Mouse (Mus musculus): ENCODE results near the gene Zfp786. TPM values are rescaled to one million over a fixed set of nuclear protein-coding genes. Genes with fewer than 3 reads are reported as not detected.
A peak's percentile ranks its signal among the peaks of the same experiment; 100 is the strongest.

The Zfp786 gene
- polyA plus RNA-seq, 1 experiment from 2014 or later, result 18.3 TPM

DNA sequence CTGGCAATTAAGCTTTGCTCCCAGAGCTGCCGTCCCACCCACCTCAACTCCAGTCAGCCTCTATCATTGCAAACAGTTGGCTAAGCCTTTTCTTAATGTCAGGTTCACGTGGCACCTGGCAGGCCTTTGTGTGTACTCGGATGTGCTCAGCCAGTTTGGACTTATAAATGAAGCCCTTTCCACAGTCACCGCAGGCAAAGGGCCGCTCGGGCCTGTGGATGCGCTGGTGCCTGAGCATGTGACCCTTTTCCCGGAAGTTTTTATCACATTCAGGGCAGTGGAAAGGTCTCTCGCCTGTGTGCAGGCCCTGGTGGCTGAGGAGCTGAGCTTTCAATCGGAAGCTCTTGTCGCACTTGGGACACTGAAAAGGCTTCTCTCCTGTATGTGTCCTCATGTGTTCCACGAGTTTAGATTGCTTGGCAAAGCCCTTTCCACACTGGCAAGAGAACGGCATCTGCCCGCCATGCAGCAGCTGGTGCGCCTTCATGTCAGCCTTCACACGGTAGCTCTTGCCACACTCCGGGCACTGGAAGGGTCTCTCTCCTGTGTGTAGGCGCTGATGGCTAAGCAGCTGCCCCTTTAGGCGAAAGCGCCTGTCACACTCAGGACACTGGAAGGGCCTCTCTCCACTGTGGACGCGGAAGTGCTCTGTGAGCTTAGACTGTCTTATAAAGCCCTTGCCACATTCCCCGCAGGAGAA lies 10.9 kb downstream of the Zfp786 start:
- H3K4me3 ChIP-seq (replicated peaks), result no peak overlapping the region
- 93% methylated on average over 23 of the region's 23 CpGs for WGBS
- H3K9me3 ChIP-seq, result no peaks in the 10 kb centered on the region
- no peaks in the 10 kb centered on the region for H3K27me3 ChIP-seq
- no peak overlapping the region for H3K4me2 ChIP-seq (replicated peaks)
- ATAC-seq, result no peak
- peaks cover 82% of the 10 kb centered on the region for H3K36me3 ChIP-seq
- H3K27ac ChIP-seq, result no peak overlapping the region
- H3K9ac ChIP-seq (replicated peaks), result no peak overlapping the region
- H3K4me1 ChIP-seq (replicated peaks), result no peaks in the 10 kb centered on the region

DNA sequence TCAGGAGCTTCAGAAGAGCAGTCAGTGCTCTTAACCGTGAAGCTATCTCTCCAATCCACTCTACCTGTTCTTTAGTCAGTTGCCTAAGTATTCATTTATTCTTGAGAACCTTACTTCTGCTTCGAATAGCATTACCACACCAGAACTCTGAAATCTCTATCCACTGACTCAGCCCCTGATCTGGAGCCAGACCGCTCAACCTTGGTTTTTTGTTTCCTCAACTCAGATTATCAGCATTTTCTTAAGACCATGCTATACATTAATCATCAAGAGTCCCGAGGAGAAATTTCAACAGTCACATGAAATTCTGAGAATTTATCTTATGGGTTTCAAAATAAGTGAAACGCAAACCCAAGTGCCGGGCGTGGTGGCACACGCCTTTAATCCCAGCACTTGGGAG lies 11.9 kb downstream of the Zfp786 start:
- Histone ChIP-seq H3K36me3 (peaks cover 71% of the 10 kb centered on the region), H3K4me1 (replicated peaks) (peaks cover 3% of the 10 kb centered on the region; the same call in 1 of the 2 replicates), H3K27ac (no peak overlapping the region), H3K27me3 (no peaks in the 10 kb centered on the region), H3K9ac (replicated peaks) (no peak overlapping the region), H3K9me3 (no peaks in the 10 kb centered on the region), H3K4me2 (replicated peaks) (no peak overlapping the region), H3K4me3 (replicated peaks) (no peak overlapping the region)
- 94% methylated on average over 8 of the region's 8 CpGs for WGBS
- ATAC-seq, result no peak

DNA sequence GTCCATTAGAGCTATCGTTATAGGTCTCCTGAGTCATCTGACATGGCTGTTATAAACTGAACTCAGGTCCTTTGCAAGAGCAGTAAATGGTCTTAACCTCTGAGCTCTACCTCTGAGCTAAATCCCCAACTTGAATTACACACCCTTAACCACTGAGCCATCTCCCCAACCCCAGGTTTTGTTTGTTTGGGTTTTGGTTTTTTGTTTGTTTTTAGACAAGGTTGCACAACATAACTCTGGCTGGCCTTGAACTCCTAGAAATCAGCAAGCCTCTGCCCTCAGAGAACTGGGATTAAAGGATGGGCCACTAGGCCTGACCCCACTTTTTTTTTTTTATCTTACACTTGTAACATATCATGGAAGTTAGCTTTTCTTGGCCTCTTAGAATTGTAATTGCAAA lies 14.5 kb downstream of the Zfp786 start:
- no peak for ATAC-seq
- Histone ChIP-seq H3K27me3 (no peaks in the 10 kb centered on the region), H3K9ac (replicated peaks) (no peak overlapping the region), H3K4me3 (replicated peaks) (no peak overlapping the region), H3K9me3 (no peaks in the 10 kb centered on the region), H3K36me3 (peaks cover 49% of the 10 kb centered on the region), H3K27ac (no peak overlapping the region), H3K4me1 (replicated peaks) (peaks cover 15% of the 10 kb centered on the region), H3K4me2 (replicated peaks) (no peak overlapping the region)
- 96% methylated on average over 1 of the region's 1 CpGs for WGBS

DNA sequence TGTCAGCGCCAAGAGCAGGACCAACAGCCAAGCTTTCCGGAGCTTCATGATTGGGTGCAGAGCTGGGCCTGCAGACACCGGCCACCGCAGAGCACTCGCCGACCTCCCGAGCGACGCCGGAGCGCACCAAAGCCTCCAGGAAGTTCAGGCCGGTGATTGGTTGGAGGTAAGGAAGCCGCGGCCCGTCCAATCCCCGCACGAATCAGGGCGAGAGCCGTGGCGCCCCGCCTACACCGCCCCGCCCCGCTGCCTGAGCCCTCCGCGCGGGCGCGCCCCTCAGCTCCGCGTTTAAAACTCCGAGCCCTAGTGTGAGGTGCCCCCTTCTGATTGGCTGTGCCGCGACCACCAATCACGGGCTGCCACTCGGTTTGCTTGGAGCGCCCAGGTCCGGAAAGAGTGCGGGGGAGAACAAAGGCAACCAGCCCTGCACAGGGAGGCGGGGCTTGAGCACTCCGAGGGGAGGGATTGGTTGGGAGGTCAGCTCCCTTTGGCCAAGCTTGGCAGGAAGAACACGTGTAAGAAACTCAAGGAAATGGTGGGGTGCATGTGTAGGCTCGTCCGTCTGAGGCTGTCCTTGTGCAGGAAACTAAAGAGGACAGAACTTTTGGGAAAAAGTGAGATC lies 17.3 kb downstream of the Zfp786 start, which contains the start of gene Pdia4:
Pdia4 (minus strand) TSS at position 174 of the 622 bp plus-strand sequence.
- Histone ChIP-seq H3K27ac (peak within 1 kb of the TSS; percentile 94), H3K4me1 (replicated peaks) (peaks cover 41% of the 10 kb centered on the region), H3K9me3 (no peaks in the 10 kb centered on the region), H3K36me3 (peaks cover 23% of the 10 kb centered on the region), H3K4me3 (replicated peaks) (peak within 1 kb of the TSS; percentile 90), H3K27me3 (no peaks in the 10 kb centered on the region), H3K4me2 (replicated peaks) (peak within 1 kb of the TSS; percentile 89), H3K9ac (replicated peaks) (peak within 1 kb of the TSS; percentile 95)
- ATAC-seq, result peak; percentile 100
- WGBS, result under 1% methylated on average over 44 of the region's 44 CpGs

DNA sequence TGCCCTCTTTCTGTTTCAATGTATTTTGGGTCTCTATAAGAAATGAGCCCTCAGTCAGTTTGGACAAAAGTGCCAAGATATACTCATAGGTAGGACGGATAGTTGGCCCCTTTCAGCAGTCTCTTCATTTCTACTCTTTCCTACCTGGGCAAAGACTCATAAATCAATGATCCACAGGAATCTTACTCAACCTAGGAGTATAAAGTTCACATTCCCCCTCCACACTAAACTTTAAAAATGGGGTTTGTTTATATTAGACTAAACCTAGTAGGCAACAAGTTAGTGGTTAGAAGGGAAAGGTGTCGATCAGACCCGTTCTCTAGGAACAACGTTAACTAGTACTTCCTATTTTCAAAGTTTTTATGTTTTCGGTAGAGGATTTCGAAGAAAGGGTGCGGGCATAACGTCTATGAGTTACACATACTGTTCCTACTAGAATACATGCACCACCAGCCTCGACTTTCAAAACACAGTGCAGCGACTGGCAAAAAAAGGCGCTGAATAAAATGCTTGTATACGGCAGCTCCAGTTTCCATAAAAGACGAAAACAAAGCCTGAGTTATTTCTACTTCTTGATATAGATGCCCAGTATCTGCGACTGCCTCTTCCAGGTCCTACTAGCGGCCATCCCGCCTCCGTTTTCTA lies 18.3 kb downstream of the Zfp786 start:
- H3K9ac ChIP-seq (replicated peaks), result peak overlapping the region; percentile 95
- no peak for ATAC-seq
- peaks cover 18% of the 10 kb centered on the region; the same call in 1 of the 2 replicates for H3K36me3 ChIP-seq
- H3K9me3 ChIP-seq, result no peaks in the 10 kb centered on the region
- peaks cover 46% of the 10 kb centered on the region for H3K4me1 ChIP-seq (replicated peaks)
- H3K27ac ChIP-seq, result peak overlapping the region; percentile 94
- 2% methylated on average over 17 of the region's 17 CpGs for WGBS
- H3K4me3 ChIP-seq (replicated peaks), result peak overlapping the region; percentile 90
- H3K4me2 ChIP-seq (replicated peaks), result peak overlapping the region; percentile 89
- H3K27me3 ChIP-seq, result no peaks in the 10 kb centered on the region

DNA sequence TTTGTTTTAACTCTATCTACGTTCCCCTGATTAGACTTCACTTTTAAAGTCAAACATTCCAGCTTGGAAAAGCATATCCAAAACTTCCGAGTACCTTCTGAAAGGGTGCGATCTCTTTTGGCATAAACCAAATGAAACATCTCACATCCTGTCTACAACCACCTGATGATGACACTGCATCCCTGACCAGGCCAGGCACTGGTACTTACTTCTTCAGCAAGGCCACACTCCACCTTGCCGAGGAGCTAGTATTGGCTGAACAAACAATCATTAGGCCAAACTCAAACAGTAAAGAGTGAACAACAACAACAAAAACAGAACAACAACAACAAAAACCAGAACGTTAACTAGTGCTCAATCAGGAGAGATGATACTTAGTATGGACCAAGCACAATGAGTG lies 19.3 kb downstream of the Zfp786 start:
- Histone ChIP-seq H3K4me3 (replicated peaks) (peak overlapping the region; percentile 90), H3K9ac (replicated peaks) (peak overlapping the region; percentile 95), H3K4me1 (replicated peaks) (peaks cover 46% of the 10 kb centered on the region), H3K27me3 (no peaks in the 10 kb centered on the region), H3K36me3 (peaks cover 18% of the 10 kb centered on the region), H3K4me2 (replicated peaks) (peak overlapping the region; percentile 89), H3K9me3 (no peaks in the 10 kb centered on the region), H3K27ac (no peak overlapping the region)
- no peak for ATAC-seq
- WGBS, result 75% methylated on average over 5 of the region's 5 CpGs

DNA sequence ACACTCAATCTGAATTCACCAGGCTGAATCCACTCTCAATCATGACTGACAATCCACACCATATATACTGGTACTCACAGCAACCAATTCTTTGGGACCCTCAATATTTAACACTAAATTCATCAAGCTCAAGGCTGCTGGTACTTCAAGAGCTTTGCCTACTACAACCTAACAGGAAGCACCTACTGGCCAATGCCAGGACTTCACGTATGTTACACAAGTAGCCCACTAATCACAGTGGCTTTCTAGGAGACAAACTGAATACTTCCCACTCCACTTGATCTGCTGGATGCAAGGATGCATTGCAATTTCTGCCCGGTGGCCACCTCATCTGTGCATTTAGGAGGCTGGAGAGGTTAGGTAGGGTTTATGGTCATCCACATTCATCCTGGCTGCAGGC lies 20.5 kb downstream of the Zfp786 start:
- Histone ChIP-seq H3K4me3 (replicated peaks) (0 out of 2 replicates have a peak overlapping the region, but pooled peaks have one; percentile 6), H3K4me1 (replicated peaks) (peaks cover 46% of the 10 kb centered on the region), H3K4me2 (replicated peaks) (peak overlapping the region; percentile 12; the same call in 1 of the 2 replicates), H3K27me3 (no peaks in the 10 kb centered on the region), H3K27ac (no peak overlapping the region), H3K9ac (replicated peaks) (no peak overlapping the region), H3K9me3 (no peaks in the 10 kb centered on the region), H3K36me3 (peaks cover 22% of the 10 kb centered on the region)
- no peak for ATAC-seq
- 85% methylated on average over 2 of the region's 2 CpGs for WGBS

DNA sequence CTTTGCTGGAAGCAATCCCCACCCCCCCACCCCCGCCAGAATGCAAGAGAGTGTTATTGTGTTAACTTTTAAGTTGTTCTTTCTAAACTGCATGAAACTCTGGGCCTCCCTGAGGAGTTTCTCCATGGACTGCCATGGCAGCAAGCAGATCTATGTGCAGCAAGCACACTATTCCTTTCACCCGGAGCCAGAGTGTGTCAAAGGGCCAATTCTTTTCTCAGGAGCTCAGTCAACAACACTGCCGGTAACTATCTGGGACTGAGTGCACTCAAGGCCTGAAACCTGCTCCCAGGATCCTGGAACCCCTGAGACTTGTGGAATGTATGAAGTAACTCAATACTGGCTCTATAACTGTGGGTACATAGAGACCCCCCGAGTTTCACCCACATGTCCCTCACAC lies 21.6 kb downstream of the Zfp786 start:
- Histone ChIP-seq H3K36me3 (peaks cover 33% of the 10 kb centered on the region), H3K27ac (no peak overlapping the region), H3K9ac (replicated peaks) (no peak overlapping the region), H3K4me1 (replicated peaks) (peaks cover 43% of the 10 kb centered on the region), H3K9me3 (no peaks in the 10 kb centered on the region), H3K4me3 (replicated peaks) (no peak overlapping the region), H3K27me3 (no peaks in the 10 kb centered on the region), H3K4me2 (replicated peaks) (no peak overlapping the region)
- ATAC-seq, result no peak
- 82% methylated on average over 4 of the region's 4 CpGs for WGBS

DNA sequence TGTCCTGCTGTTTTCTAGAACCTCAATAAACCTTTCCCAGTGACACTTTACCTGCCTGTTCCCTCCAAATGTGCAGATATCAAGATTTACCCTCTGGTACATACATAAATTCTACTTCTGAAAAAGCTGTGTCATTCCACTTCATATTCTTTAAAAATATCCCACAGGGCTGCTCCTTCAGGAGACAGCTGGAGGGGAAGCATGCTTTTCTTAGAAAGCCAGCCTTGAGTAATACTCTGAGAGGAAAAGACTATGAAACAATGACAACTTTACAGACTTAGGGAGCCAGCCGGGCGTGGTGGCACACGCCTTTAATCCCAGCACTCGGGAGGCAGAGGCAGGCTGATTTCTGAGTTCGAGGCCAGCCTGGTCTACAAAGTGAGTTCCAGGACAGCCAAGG lies 22.1 kb downstream of the Zfp786 start:
- Histone ChIP-seq H3K4me2 (replicated peaks) (no peak overlapping the region), H3K4me1 (replicated peaks) (peaks cover 43% of the 10 kb centered on the region), H3K27ac (no peak overlapping the region), H3K9ac (replicated peaks) (no peak overlapping the region), H3K36me3 (peaks cover 38% of the 10 kb centered on the region), H3K27me3 (no peaks in the 10 kb centered on the region), H3K4me3 (replicated peaks) (no peak overlapping the region), H3K9me3 (no peaks in the 10 kb centered on the region)
- no peak for ATAC-seq
- 88% methylated on average over 5 of the region's 5 CpGs for WGBS

DNA sequence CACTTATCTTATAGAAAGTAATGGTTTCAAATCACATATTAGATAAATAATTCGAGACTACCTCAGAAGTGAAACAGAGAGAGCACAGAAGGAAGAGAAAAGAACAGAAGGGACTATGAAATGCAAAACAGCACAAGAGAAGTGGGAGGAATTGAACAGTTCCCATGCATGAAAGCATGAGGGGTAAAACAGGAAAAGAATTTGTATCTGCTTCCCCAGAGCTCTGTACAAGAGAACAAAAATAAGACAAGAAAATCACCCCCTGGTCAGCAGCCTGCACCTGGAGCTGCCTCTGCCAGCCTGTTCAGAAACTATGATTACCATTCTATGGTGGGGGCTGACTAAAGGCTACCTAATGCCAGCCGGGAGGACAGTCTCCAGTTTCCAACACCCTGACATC lies 23.2 kb downstream of the Zfp786 start:
- peaks cover 50% of the 10 kb centered on the region for H3K36me3 ChIP-seq
- ATAC-seq, result no peak
- no peak overlapping the region for H3K27ac ChIP-seq
- no peak overlapping the region for H3K9ac ChIP-seq (replicated peaks)
- 86% methylated on average over 2 of the region's 2 CpGs for WGBS
- H3K4me3 ChIP-seq (replicated peaks), result no peak overlapping the region
- no peaks in the 10 kb centered on the region for H3K27me3 ChIP-seq
- H3K9me3 ChIP-seq, result no peaks in the 10 kb centered on the region
- H3K4me1 ChIP-seq (replicated peaks), result peaks cover 43% of the 10 kb centered on the region
- no peak overlapping the region for H3K4me2 ChIP-seq (replicated peaks)

DNA sequence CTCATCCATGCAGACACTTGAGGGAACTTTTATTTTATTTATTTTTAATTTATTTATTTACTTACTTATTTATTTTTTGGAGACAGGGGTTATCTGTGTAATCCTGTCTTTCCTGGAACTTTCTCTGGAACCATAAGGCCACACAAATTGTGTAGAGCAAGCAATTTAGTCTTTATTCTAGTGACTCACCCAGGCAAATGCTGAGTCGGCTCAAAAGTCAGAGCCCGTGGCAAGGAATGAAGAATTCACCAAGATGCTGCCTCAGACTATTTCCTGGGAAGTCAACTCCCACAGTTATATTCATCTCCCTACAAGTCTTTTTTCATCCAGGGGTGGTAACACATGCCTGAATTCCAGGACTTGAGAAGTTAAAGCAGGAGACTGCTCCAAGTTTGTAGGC lies 25.1 kb downstream of the Zfp786 start:
- 88% methylated on average over 2 of the region's 2 CpGs for WGBS
- no peak overlapping the region for H3K9ac ChIP-seq (replicated peaks)

DNA sequence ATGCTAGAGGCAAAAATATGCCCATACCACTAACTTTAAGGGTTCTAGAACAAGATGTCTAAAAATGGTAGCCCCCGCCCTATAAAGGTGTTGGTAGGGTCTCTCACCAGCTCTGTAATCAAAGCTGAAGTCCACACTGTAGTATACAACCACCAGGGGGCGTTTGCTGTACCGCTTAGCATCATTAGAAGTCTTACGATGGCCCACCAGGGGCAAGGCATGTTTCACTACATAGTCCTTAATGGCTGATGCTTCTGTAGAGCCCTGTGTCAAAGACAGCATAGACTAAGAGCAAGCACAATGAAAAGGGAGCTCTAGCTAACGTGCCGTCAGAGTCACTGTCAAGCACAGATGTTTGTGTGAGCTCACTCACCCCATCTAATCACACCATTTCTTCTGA lies 31.6 kb downstream of the Zfp786 start:
- peaks cover 96% of the 10 kb centered on the region for H3K36me3 ChIP-seq
- ATAC-seq, result peak; percentile 63; the same call in 1 of the 2 replicates
- 56% methylated on average over 6 of the region's 6 CpGs for WGBS

More for the DNA sequence above, 25.1 kb downstream of the Zfp786 start:
- Histone ChIP-seq H3K36me3 (peaks cover 69% of the 10 kb centered on the region), H3K4me2 (replicated peaks) (no peak overlapping the region), H3K27ac (no peak overlapping the region), H3K27me3 (no peaks in the 10 kb centered on the region), H3K4me3 (replicated peaks) (no peak overlapping the region), H3K4me1 (replicated peaks) (peaks cover 25% of the 10 kb centered on the region), H3K9me3 (no peaks in the 10 kb centered on the region)
- ATAC-seq, result no peak

More for the DNA sequence above, 31.6 kb downstream of the Zfp786 start:
- Histone ChIP-seq H3K4me2 (replicated peaks) (no peak overlapping the region), H3K9me3 (no peaks in the 10 kb centered on the region), H3K4me3 (replicated peaks) (no peak overlapping the region), H3K9ac (replicated peaks) (no peak overlapping the region), H3K27me3 (no peaks in the 10 kb centered on the region), H3K4me1 (replicated peaks) (no peaks in the 10 kb centered on the region; the same call in 1 of the 2 replicates), H3K27ac (no peak overlapping the region)
